Mouse (Mus musculus) cerebellum, adult 2 months (tissue): ENCODE data around the gene Vmn1r115.
"Not testable (repeated sequence)": the region's sequence is repeated elsewhere in the genome, so short reads cannot be mapped to it uniquely, and the experiment has no call there.

Experiments used
- CTCF ChIP-seq: fragments of 200-500 bp; IDR thresholded peaks from 2 replicates; pipeline ENCODE4 v1.5.1; 2011; ENCODE audit warnings: low read depth, mild to moderate bottlenecking, control low read depth, low read length, moderate library complexity, borderline replicate concordance; ENCODE audit not compliant: insufficient read depth
- POLR2A ChIP-seq: fragments of 200-500 bp; IDR thresholded peaks from 2 replicates; pipeline ENCODE4 v1.6.1; 2011; ENCODE audit warnings: low read length, control low read depth, borderline replicate concordance; ENCODE audit not compliant: insufficient read depth

GRCm38 (mm10) chr7:20812086-20812485 lies 32.7 kb downstream of the Vmn1r115 start, which contains the start of gene Vmn1r114:
- TF ChIP-seq POLR2A, CTCF: not testable (repeated sequence)
